Mouse (Mus musculus) ES-Bruce4 (cell line): ENCODE data around the gene Vdac1. TPM values are rescaled to one million over a fixed set of nuclear protein-coding genes. Genes with fewer than 3 reads are reported as not detected.
A peak's percentile ranks its signal among the peaks of the same experiment; 100 is the strongest.

Experiments used
- H3K27ac ChIP-seq: 2 replicates; pipeline ENCODE4 v1.5.1; 2012; ENCODE audit warnings: low read length, inconsistent platforms; ENCODE audit not compliant: insufficient read depth
- H3K27me3 ChIP-seq: 2 replicates; pipeline ENCODE4 v1.6.1; 2012; ENCODE audit warnings: mild to moderate bottlenecking, low read length, inconsistent platforms; ENCODE audit not compliant: control insufficient read depth, poor library complexity, insufficient read depth, severe bottlenecking
- H3K36me3 ChIP-seq: 2 replicates; pipeline ENCODE4 v1.6.1; 2012; ENCODE audit warnings: inconsistent platforms, mild to moderate bottlenecking, low read length, moderate library complexity; ENCODE audit not compliant: control insufficient read depth, poor library complexity, insufficient read depth, severe bottlenecking
- H3K4me1 ChIP-seq: one replicate; pipeline ENCODE4 v1.8.1; 2011; ENCODE audit warnings: low read length; ENCODE audit not compliant: control insufficient read depth, insufficient read depth
- H3K4me3 ChIP-seq: 2 replicates; pipeline ENCODE4 v1.5.1; 2011; ENCODE audit warnings: low read depth, mild to moderate bottlenecking, low read length
- H3K9ac ChIP-seq: 2 replicates; pipeline ENCODE4 v1.6.1; 2012; ENCODE audit warnings: low read depth, mild to moderate bottlenecking, inconsistent platforms; ENCODE audit not compliant: poor library complexity, severe bottlenecking
- H3K9me3 ChIP-seq: replicated peaks from 2 replicates; pipeline ENCODE4 v1.6.1; 2012; ENCODE audit warnings: mild to moderate bottlenecking, low read length, inconsistent platforms; ENCODE audit not compliant: control insufficient read depth, poor library complexity, insufficient read depth, severe bottlenecking
- CTCF ChIP-seq: IDR thresholded peaks from one replicate; pipeline ENCODE4 v1.8.1; 2011; ENCODE audit warnings: low read depth, low read length
- EP300 ChIP-seq: IDR thresholded peaks from 2 replicates; pipeline ENCODE4 v1.6.1; 2011; ENCODE audit warnings: low read depth, low read length; ENCODE audit not compliant: insufficient read depth
- POLR2A ChIP-seq: IDR thresholded peaks from one replicate; pipeline ENCODE4 v1.8.1; 2011; ENCODE audit warnings: low read length; ENCODE audit not compliant: insufficient read depth
- polyA plus RNA-seq: library from polyadenylated mRNA; stranded (reverse); fragments of >200 nt; gene quantifications from 2 replicates; pipeline ENCODE4 v1.2.4, GENCODE M21; 2011; ENCODE audit warnings: low read depth; ENCODE audit not compliant: missing spikeins, insufficient read depth, insufficient read length

Vdac1 gene
- polyA plus RNA-seq, 1 experiment: 491 TPM

DNA sequence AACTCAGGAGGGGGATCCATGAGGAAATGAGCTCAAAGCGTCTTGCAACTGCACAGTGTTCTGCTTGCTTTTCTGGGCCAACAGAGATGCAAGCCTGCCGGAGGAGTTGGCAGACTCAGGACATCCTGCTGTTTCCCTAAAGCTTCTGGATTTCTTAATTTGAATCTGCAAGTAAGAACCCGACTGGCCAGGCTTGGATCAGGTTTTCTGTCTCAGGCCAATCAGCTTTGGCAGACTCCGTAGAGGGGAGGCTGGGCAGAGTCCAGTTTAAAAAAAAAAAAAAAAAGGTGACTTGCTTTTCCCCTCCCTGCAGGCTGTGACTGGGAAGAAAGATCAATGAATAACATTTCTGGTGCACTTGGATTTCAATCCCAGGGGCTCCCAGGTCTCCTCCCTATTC lies 2.1 kb upstream of the Vdac1 start:
- Histone ChIP-seq H3K4me3 (peak overlapping the region; percentile 85), H3K36me3 (0 out of 2 replicates have a peak, but pooled peaks cover 4% of the 10 kb centered on the region), H3K4me1 (peaks cover 2% of the 10 kb centered on the region), H3K27ac (peak overlapping the region; percentile 99), H3K27me3 (no peaks in the 10 kb centered on the region), H3K9me3 (peaks cover 20% of the 10 kb centered on the region), H3K9ac (peak overlapping the region; percentile 91)
- no peak for TF ChIP-seq CTCF
- no peak for TF ChIP-seq POLR2A
- TF ChIP-seq EP300: no peak

DNA sequence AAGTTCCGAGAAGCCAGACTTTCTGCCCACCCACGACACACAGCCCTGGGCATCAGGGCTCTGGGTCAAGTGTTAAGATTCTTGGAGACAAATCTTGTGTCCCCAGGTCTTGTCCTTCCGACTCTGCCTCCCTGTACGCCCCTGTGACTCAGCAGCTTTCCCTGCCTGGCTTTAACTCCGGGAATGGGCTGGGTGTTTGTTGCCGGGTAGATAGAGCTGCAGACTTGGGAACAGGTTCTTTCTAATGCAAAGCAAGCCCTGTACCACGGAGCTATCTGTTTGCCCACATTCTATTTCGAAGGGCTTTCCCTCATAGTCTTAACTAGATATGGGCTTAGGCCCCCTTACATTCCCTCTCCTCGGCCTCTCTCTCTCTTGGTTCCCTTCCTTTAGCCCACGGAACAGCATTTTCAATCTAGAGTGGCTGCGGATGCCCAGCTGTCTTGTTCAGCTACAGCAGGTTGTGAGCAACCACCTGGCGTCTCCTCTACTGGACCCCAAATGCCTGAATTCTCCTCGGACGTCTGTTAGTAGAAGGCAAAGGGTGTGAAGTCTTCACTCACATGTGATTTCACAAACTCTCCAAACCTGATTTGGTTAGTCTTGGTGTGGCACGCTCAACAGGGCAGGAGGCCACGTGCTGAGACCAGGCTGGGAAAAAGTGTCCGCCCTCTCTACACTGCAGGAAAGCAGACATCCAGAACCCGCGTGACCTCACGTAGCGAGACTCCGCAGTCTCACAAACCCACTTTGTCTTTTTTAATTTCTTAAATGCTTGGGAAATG lies 782 bp upstream of the Vdac1 start:
- Histone ChIP-seq H3K36me3 (0 out of 2 replicates have a peak, but pooled peaks cover 4% of the 10 kb centered on the region), H3K9ac (peak overlapping the region; percentile 91), H3K4me3 (peak overlapping the region; percentile 73), H3K27ac (peak overlapping the region; percentile 99), H3K9me3 (peaks cover 20% of the 10 kb centered on the region), H3K27me3 (no peaks in the 10 kb centered on the region), H3K4me1 (peaks cover 4% of the 10 kb centered on the region)
- TF ChIP-seq EP300 (peak; percentile 90), POLR2A (no peak)

DNA sequence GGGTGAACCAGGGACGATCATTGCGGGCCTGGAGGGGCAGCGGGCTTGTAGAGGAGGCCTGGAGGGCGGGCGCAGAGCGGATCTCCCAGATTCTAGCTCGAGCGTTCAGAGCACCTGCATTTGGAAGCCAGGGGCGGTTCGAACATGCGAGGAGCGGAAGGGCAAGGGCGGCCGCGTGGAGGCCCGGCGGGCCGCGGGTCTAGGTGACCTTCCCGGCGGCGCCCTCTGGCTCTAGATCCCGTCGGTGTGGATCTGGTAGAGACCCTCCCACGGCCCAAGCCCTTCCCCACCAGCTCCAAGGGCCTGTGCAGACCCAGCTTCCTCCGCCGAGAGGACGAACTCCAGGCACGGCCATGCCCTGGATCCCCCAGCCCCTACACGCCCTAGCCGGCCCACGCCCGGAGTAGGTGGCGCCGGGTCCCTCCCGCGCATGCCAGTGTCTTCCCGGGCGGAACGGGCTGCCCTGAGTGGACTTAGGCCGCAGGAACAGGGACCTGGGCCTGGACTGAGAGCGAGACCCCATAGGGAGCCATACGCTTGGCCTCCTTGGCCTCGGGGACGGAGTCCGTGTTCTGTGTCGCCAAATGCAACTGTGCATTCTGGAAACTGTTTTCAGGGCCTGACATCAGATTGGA lies 744 bp downstream of the Vdac1 start:
- H3K9ac ChIP-seq: peak overlapping the region; percentile 91
- peak overlapping the region; percentile 83 for H3K4me3 ChIP-seq

DNA sequence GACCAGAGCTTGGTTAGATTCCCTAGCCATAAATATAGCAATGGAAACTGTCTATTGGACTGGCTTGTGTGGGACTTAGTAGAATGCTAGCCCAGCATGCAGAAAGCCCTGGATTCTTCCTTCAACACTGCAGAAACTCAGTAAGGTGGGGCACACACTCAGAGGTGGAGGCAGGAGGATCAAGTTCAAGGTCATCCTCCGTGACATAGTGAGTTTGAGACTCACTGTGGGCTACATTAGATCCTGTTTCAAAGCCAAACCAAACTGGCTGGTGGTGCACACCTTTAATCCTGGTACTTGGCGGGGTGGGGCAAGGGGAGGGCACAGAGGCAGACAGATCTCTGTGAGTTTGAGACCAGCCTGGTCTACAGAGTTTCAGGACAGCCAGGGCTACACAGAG lies 3.7 kb downstream of the Vdac1 start:
- H3K4me1 ChIP-seq: peaks cover 11% of the 10 kb centered on the region
- no peak overlapping the region for H3K27ac ChIP-seq

More for the DNA sequence above, 744 bp downstream of the Vdac1 start:
- H3K27me3 ChIP-seq: no peaks in the 10 kb centered on the region
- H3K4me1 ChIP-seq: peaks cover 6% of the 10 kb centered on the region
- H3K36me3 ChIP-seq: peaks cover 4% of the 10 kb centered on the region; the same call in 1 of the 2 replicates
- H3K9me3 ChIP-seq: peaks cover 10% of the 10 kb centered on the region
- H3K27ac ChIP-seq: peak overlapping the region; percentile 28
- TF ChIP-seq EP300 (no peak), CTCF (no peak), POLR2A (no peak)

DNA sequence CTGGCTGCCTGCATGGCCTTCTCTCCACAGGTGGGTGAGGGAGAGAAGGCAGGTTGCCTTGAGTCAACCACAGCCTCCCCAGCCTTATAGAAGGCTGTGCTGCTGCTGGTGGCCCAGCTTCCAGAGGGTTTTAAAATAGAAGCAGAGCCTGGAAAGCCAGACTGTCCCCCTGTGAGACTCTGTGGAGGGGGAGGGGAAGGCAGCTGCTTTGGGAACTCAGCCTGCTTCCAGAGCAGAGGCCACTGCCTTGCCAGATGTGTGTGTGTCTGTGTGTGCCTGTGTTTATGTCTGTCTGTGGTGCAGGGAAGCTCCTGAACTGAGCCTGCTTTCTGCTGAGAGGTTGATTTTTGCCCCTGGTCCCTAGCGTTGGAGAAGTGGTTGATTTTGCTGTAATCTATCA lies 4.5 kb downstream of the Vdac1 start:
- Histone ChIP-seq H3K27ac (no peak overlapping the region), H3K4me3 (no peak overlapping the region), H3K9me3 (no peaks in the 10 kb centered on the region), H3K4me1 (peaks cover 11% of the 10 kb centered on the region), H3K9ac (no peak overlapping the region), H3K36me3 (peaks cover 10% of the 10 kb centered on the region), H3K27me3 (no peaks in the 10 kb centered on the region)
- no peak for TF ChIP-seq EP300
- no peak for TF ChIP-seq CTCF
- TF ChIP-seq POLR2A: no peak

More for the DNA sequence above, 3.7 kb downstream of the Vdac1 start:
- TF ChIP-seq CTCF: no peak
- TF ChIP-seq POLR2A: no peak
- no peak for TF ChIP-seq EP300
- no peaks in the 10 kb centered on the region for H3K9me3 ChIP-seq
- H3K27me3 ChIP-seq: no peaks in the 10 kb centered on the region
- H3K36me3 ChIP-seq: peaks cover 10% of the 10 kb centered on the region
- no peak overlapping the region for H3K9ac ChIP-seq
- no peak overlapping the region for H3K4me3 ChIP-seq

- no peak overlapping the region for H3K4me3 ChIP-seq
- no peak overlapping the region for H3K27ac ChIP-seq
- H3K36me3 ChIP-seq: peaks cover 10% of the 10 kb centered on the region
- no peaks in the 10 kb centered on the region for H3K9me3 ChIP-seq
- no peak overlapping the region for H3K9ac ChIP-seq
- H3K27me3 ChIP-seq: no peaks in the 10 kb centered on the region
- peaks cover 11% of the 10 kb centered on the region for H3K4me1 ChIP-seq
- no peak for TF ChIP-seq POLR2A
Observed at GRCm38 (mm10) chr11:52366358-52366757, 5.7 kb downstream of the Vdac1 start.
